Mouse (Mus musculus): ENCODE data around the gene Vmn1r155. TPM values are rescaled to one million over a fixed set of nuclear protein-coding genes. Genes with fewer than 3 reads are reported as not detected.
"Not testable (repeated sequence)": the region's sequence is repeated elsewhere in the genome, so short reads cannot be mapped to it uniquely, and the experiment has no call there.

Vmn1r155 gene
- total RNA-seq (2021) = not detected

DNA sequence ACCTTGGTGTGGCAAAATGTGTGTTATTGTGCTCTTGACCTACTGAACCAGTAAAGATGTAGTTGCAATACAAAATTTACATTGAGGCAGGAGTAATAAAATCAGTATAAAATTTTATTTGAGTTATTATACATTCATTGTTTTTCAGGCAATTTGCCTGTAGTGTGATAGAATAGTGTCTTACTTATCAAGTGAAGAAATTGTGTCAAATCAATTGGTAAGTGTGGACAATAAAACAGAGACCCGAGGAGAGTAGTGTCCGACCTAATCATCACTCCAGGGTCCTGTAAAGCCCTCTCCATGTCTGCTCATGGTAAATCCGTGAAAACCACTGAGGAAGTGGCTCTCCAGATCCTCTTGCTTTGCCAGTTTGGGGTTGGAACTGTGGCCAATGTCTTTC, at the start of gene Vmn1r155:
TSS of gene Vmn1r155 (plus strand) at position 301 of the 400 bp plus-strand sequence.
- intact Hi-C loops (cut with DNase I) = not testable (repeated sequence)

GRCm38 (mm10) chr7:22692217-22692616, 34.4 kb downstream of the Vmn1r155 start, which contains the start of gene Gm8693:
Gene Gm8693 (minus strand): TSS chr7:22692317.
- intact Hi-C loops (cut with DNase I); DNase-seq: not testable (repeated sequence)

More for the DNA sequence above, at the start of gene Vmn1r155:
- not testable (repeated sequence) for DNase-seq

Other genes with a start within 250 kb of the Vmn1r155 start
- gene Vmn1r148, start 244.4 kb upstream of the Vmn1r155 start, total RNA-seq (2021) = not detected
- not detected for gene Vmn1r149, start 219.8 kb upstream of the Vmn1r155 start, total RNA-seq (2021)
- gene Gm10665, start 193.9 kb upstream of the Vmn1r155 start, total RNA-seq (2021) = not detected
- gene Vmn1r151, start 158.3 kb upstream of the Vmn1r155 start, total RNA-seq (2021) = not detected
- not detected for gene Vmn1r152, start 135.1 kb upstream of the Vmn1r155 start, total RNA-seq (2021)
- not detected for gene Gm8677, start 123.1 kb upstream of the Vmn1r155 start, total RNA-seq (2021)
- gene Gm4201, start 92.7 kb upstream of the Vmn1r155 start, total RNA-seq (2021) = not detected
- not detected for gene Gm4565, start 69.9 kb upstream of the Vmn1r155 start, total RNA-seq (2021)
- not detected for gene Gm8693, start 34.3 kb downstream of the Vmn1r155 start, total RNA-seq (2021)
- gene Gm4567, start 61.7 kb downstream of the Vmn1r155 start, total RNA-seq (2021) = not detected
- not detected for gene Vmn1r157, start 103.7 kb downstream of the Vmn1r155 start, total RNA-seq (2021)
- not detected for gene Vmn1r158, start 132.8 kb downstream of the Vmn1r155 start, total RNA-seq (2021)
- not detected for gene Vmn1r159, start 185.6 kb downstream of the Vmn1r155 start, total RNA-seq (2021)
- gene Vmn1r160, start 213.2 kb downstream of the Vmn1r155 start, total RNA-seq (2021) = not detected